Mouse (Mus musculus) limb, embryonic 15.5 days (tissue): ENCODE results near the gene Hnrnpa0. TPM values are rescaled to one million over a fixed set of nuclear protein-coding genes. Genes with fewer than 3 reads are reported as not detected.

ENCODE experiments used
- ATAC-seq: fragments of 200-750 bp; cut with Nextera tagmentation; 2 replicates; pipeline ENCODE4 v1.8.0; 2017; ENCODE audit warnings: low read depth, moderate TSS enrichment; ENCODE audit not compliant: insufficient number of reproducible peaks, low FRiP score, low TSS enrichment
- H3K27ac ChIP-seq: fragments of 300-500 bp; sonication (generic); 2 replicates; pipeline ENCODE4 v1.5.1; 2015; ENCODE audit warnings: moderate library complexity, mild to moderate bottlenecking, inconsistent platforms
- H3K27me3 ChIP-seq: fragments of 300-500 bp; sonication (generic); 2 replicates; pipeline ENCODE4 v1.6.1; 2015; ENCODE audit warnings: inconsistent platforms
- H3K36me3 ChIP-seq: fragments of 300-500 bp; sonication (generic); 2 replicates; pipeline ENCODE4 v1.6.1; 2015; ENCODE audit warnings: inconsistent platforms
- H3K4me1 ChIP-seq: fragments of 300-500 bp; sonication (generic); 2 replicates; pipeline ENCODE4 v1.6.1; 2015; ENCODE audit warnings: inconsistent platforms
- H3K4me2 ChIP-seq: fragments of 300-500 bp; sonication (generic); 2 replicates; pipeline ENCODE4 v1.6.1; 2015; ENCODE audit warnings: mild to moderate bottlenecking, inconsistent platforms
- H3K4me3 ChIP-seq: fragments of 300-500 bp; sonication (generic); 2 replicates; pipeline ENCODE4 v1.5.1; 2015; ENCODE audit warnings: mild to moderate bottlenecking, inconsistent platforms
- H3K9ac ChIP-seq: fragments of 300-500 bp; sonication (generic); 2 replicates; pipeline ENCODE4 v1.6.1; 2015; ENCODE audit warnings: inconsistent platforms
- H3K9me3 ChIP-seq: fragments of 300-500 bp; sonication (generic); 2 replicates; pipeline ENCODE4 v1.6.1; 2016; ENCODE audit warnings: inconsistent platforms
- WGBS: fragments of 180-500 bp; shearing (Covaris S2); methylation state at CpG from one replicate; pipeline ENCODE4 v1.1.7; 2015; 5-methylcytosine and 5-hydroxymethylcytosine counted together
- polyA plus RNA-seq: library from polyadenylated mRNA; unstranded; fragments of >200 nt; fragmentation: Nextera tagmentation; extraction: Ambion mirVana; gene quantifications from 2 replicates; pipeline ENCODE4 v1.2.1, GENCODE M21; 2015

Hnrnpa0 gene
- polyA plus RNA-seq, 1 experiment from 2014 or later: 31.7 TPM

DNA sequence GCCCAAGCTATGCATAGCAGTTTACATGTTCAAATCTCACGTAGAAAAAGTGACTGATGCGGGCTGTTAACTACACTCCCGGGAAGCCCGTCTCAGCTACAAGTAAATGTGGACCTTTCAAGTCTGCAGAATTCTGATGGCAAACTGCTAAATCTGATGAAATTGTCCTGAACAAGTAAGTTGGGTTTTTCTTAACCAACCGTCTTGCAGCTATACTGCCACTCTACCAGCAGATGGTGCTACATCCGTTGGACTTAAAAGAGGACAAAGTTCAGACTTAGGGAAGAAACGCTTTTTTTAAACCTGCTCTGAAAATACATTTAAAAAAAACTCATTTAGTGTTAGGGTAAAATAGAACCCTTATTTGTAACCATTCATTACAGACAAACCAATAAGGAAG lies 2.2 kb downstream of the Hnrnpa0 start:
- H3K36me3 ChIP-seq: 0 out of 2 replicates have a peak, but pooled peaks cover 2% of the 10 kb centered on the region
- H3K9ac ChIP-seq: no peak overlapping the region
- H3K9me3 ChIP-seq: no peaks in the 10 kb centered on the region
- 21% methylated on average over 7 of the region's 7 CpGs for WGBS
- peaks cover 13% of the 10 kb centered on the region; the same call in 1 of the 2 replicates for H3K4me1 ChIP-seq
- H3K27ac ChIP-seq: no peak overlapping the region
- no peak for ATAC-seq
- peak overlapping the region; percentile 41 for H3K4me2 ChIP-seq
- no peaks in the 10 kb centered on the region for H3K27me3 ChIP-seq
- H3K4me3 ChIP-seq: peak overlapping the region; percentile 23

DNA sequence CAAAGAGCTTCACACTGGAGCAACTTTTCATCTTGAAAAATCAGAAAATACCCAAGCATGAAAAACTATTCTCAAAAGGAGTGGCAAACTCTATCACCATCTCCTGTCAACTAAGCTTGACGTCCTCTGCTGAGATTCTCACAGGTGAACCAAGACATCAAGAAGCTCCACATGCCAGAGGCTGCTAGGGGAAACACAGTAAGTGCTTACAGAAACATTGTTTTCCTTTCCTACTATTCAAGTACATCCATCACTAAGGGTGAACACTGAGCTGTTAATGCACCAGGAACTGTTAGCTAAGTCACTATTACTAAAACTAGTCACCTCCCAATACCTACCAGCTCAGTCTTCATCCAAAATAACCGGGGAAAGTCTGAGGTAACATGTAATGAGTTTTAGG lies 3.4 kb downstream of the Hnrnpa0 start:
- H3K9ac ChIP-seq: no peak overlapping the region
- WGBS: 50% methylated on average over 2 of the region's 2 CpGs

DNA sequence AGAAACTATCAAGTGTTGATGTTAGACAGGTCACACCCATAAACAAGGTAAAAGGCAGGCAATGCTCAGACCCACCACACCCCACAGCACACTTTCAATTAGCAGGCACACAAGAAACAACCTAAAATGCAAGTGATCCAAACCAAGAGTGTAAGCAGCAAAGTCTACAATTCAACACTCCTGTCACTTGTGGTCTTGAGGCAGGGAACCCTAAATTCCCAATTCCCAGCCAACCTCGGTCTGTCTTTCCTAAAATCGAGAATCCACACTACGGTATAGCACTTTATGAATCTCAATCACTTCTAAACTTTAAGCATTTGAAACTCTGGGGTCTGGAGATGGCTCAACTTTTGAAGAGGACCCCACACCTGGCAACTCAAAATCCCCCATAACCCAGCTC lies 4.1 kb downstream of the Hnrnpa0 start:
- WGBS: 82% methylated on average over 3 of the region's 3 CpGs
- Histone ChIP-seq H3K4me1 (peaks cover 10% of the 10 kb centered on the region; the same call in 1 of the 2 replicates), H3K36me3 (0 out of 2 replicates have a peak, but pooled peaks cover 2% of the 10 kb centered on the region), H3K9ac (no peak overlapping the region), H3K27ac (no peak overlapping the region), H3K4me2 (no peak overlapping the region), H3K27me3 (no peaks in the 10 kb centered on the region), H3K4me3 (no peak overlapping the region), H3K9me3 (no peaks in the 10 kb centered on the region)
- no peak for ATAC-seq

More for the DNA sequence above, 3.4 kb downstream of the Hnrnpa0 start:
- Histone ChIP-seq H3K27ac (no peak overlapping the region), H3K9me3 (no peaks in the 10 kb centered on the region), H3K27me3 (no peaks in the 10 kb centered on the region), H3K4me2 (no peak overlapping the region), H3K4me3 (no peak overlapping the region), H3K36me3 (0 out of 2 replicates have a peak, but pooled peaks cover 2% of the 10 kb centered on the region), H3K4me1 (peaks cover 13% of the 10 kb centered on the region; the same call in 1 of the 2 replicates)
- no peak for ATAC-seq

DNA sequence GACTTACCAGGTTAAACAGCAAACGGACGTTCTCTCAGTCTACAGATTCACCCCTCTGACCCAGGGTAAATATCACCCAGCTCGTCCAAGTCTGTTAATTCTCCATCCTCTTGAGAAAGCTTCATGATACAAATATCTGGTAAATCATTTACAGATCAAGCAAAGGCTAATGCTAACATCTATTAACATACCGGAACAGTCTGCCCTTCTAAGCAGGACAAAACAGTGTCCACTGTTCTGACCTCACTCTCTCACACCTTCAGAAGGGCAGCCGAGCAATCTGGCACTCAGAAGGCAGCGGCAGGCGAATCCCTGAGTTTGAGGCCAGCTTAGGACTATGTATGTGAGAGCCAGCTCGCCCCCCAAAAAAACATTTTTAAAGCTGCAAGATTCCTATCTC lies 5.0 kb downstream of the Hnrnpa0 start:
- H3K9me3 ChIP-seq: no peaks in the 10 kb centered on the region
- H3K27ac ChIP-seq: no peak overlapping the region
- ATAC-seq: no peak
- H3K4me2 ChIP-seq: no peak overlapping the region
- no peaks in the 10 kb centered on the region for H3K27me3 ChIP-seq
- H3K4me3 ChIP-seq: no peak overlapping the region
- peaks cover 10% of the 10 kb centered on the region; the same call in 1 of the 2 replicates for H3K4me1 ChIP-seq
- 73% methylated on average over 8 of the region's 8 CpGs for WGBS
- no peak overlapping the region for H3K9ac ChIP-seq
- 0 out of 2 replicates have a peak, but pooled peaks cover 2% of the 10 kb centered on the region for H3K36me3 ChIP-seq

DNA sequence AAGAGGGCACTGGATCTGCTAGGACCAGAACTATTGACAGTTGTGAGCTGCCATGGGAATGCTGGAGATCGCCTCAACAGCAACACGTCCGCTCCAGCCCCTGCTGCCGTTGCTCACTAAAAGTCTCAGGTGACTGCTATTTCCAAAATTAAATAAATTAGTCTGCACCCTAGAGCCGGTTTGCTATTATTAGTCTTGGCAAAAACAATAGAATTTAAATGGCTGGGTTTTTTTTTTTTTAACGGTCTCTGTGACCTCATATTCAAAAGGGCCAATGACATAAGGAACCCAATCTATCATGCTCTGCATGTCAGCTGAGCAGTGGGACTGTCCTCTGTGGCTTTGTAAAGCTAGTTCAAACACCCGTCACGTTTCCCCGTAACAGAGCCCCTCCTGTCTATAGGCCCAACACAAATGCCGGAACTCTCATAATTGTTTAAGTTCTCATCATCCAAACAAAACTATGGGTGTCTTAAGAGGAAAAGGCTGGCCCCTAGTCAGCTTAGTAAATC lies 5.5 kb downstream of the Hnrnpa0 start:
- Histone ChIP-seq H3K9me3 (no peaks in the 10 kb centered on the region), H3K4me3 (no peak overlapping the region), H3K4me2 (no peak overlapping the region), H3K27ac (no peak overlapping the region), H3K9ac (no peak overlapping the region), H3K27me3 (no peaks in the 10 kb centered on the region), H3K36me3 (0 out of 2 replicates have a peak, but pooled peaks cover 2% of the 10 kb centered on the region), H3K4me1 (peaks cover 10% of the 10 kb centered on the region; the same call in 1 of the 2 replicates)
- ATAC-seq: no peak
- WGBS: 55% methylated on average over 10 of the region's 10 CpGs

DNA sequence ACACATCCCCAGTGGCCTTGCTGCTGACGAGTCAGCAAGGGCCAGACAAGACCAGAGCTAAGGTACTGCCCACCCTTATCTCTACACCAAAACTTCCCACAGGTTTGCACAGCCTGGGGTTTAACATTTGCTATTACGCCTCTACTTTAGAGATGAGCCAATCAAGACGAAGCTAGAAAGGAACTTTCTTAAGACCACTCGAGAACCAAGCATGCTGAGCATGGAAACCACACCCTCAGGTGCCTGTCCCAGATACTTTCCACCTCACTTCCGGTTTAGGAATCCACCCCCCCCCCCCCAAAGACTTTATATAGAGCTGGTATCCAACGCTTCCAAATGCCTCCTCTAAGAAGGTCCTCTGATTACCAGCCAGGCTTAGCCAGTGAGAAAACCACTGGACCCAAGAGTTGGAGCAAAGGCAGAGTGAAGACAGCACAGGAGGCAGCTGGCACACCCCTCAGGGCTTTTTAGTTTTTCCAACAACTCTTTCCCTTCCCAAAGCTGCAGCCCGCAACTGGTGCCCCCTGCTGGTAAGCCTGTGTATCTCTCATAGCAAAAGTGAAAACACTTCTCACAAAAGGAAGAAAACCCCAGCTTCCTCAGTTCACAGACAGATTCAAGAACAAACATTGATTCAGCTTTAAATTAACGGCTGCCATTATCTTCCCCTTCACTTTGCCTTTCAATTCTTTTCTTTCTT lies 10.9 kb downstream of the Hnrnpa0 start:
- Histone ChIP-seq H3K4me2 (no peak overlapping the region), H3K27me3 (no peaks in the 10 kb centered on the region), H3K4me1 (peaks cover 11% of the 10 kb centered on the region), H3K9me3 (no peaks in the 10 kb centered on the region), H3K36me3 (no peaks in the 10 kb centered on the region), H3K27ac (no peak overlapping the region), H3K4me3 (no peak overlapping the region), H3K9ac (no peak overlapping the region)
- ATAC-seq: no peak
- 63% methylated on average over 8 of the region's 8 CpGs for WGBS

DNA sequence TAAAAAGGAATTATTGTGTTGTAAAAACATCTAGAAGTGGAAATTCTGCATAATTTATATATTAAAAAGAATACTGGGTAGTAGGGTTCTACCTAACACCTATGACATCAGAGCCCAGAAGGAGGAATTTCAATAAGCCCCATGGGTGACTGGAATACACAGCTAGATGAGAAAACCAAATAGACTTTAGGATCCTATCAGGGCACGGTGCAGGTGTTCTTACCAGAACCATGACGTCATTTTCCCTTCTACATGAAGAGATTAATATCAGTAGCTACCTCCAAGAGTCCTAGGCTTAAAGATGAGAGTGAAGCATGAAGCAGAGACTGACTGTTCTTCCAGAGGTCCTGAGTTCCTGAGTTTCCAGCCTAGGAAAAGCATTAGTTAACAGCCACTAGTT lies 11.6 kb downstream of the Hnrnpa0 start:
- H3K27me3 ChIP-seq: no peaks in the 10 kb centered on the region
- no peak for ATAC-seq
- H3K4me2 ChIP-seq: no peak overlapping the region
- no peak overlapping the region for H3K4me3 ChIP-seq
- H3K9me3 ChIP-seq: no peaks in the 10 kb centered on the region
- H3K4me1 ChIP-seq: peaks cover 18% of the 10 kb centered on the region
- 68% methylated on average over 2 of the region's 2 CpGs for WGBS
- H3K36me3 ChIP-seq: no peaks in the 10 kb centered on the region
- no peak overlapping the region for H3K27ac ChIP-seq
- no peak overlapping the region for H3K9ac ChIP-seq

DNA sequence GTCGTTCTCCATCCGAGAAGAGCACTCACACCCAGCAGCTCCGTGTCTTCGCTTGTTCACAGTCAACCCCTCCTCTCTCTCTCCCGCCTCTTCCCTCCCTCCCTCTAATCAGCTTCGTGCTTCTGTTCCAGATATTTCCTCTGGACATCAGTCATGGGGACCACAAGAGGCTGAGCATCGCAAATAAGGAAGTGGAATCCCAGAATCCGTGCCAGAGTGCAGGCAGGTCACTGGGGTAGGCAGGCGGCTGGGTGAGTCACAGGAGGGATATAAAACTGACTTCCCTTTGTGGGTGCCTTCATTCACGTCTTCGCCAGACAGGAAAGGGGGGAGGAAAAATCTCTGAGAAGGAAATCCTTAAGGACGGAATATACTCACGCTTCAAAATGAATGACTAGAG lies 13.1 kb downstream of the Hnrnpa0 start:
- Histone ChIP-seq H3K36me3 (no peaks in the 10 kb centered on the region), H3K27ac (no peak overlapping the region), H3K4me1 (peaks cover 23% of the 10 kb centered on the region), H3K27me3 (no peaks in the 10 kb centered on the region), H3K9me3 (no peaks in the 10 kb centered on the region), H3K4me3 (no peak overlapping the region), H3K9ac (no peak overlapping the region), H3K4me2 (no peak overlapping the region)
- WGBS: 26% methylated on average over 13 of the region's 13 CpGs
- ATAC-seq: no peak

DNA sequence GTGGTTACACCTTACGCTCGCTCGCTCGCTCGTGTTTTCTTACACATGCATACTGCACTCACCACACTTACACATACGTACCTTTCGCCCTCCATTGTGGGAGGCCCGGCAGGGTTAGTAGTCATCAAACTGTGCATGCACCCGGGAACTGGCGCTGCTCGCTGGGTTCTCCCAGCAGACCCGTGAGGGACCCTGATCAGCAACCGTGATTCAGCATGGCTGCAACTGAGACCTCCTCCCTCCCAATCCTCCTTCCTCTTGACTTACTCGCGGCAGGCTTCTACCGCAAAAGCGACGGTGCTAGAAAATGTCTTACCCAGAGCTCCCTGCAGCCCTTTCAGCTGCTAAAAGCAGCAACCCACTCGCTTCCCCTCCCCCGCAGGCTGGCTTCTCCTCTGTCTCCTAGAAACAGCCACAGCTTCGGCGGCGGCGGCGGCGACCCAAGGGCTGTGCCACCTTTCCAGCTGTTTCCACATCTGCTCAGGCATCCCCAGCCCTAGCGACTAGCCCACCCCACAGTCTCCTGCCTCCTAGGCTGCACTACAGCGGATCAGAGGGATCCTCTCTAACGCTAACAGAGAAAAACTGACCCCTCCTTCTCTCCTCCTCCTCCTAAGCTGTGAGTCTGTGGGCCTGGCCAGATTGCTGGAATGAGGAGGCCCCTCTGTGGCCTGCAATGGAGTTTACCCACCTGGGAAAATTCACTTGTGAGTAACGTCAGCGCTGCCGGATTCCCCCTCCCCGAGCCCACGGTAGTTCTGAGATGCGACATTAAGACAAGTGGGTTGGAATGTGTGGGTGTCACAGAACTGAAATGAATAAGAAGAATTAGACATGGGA lies 15.1 kb downstream of the Hnrnpa0 start, which contains the start of gene Klhl3:
Gene Klhl3 (minus strand): TSS at position 532 of the 840 bp plus-strand sequence.
- H3K9me3 ChIP-seq: no peaks in the 10 kb centered on the region
- peak within 1 kb of the TSS; percentile 45 for H3K9ac ChIP-seq
- H3K27me3 ChIP-seq: no peaks in the 10 kb centered on the region
- H3K4me3 ChIP-seq: peak within 1 kb of the TSS; percentile 55
- no peaks in the 10 kb centered on the region for H3K36me3 ChIP-seq
- ATAC-seq: peak; percentile 67; the same call in 1 of the 2 replicates
- peaks cover 25% of the 10 kb centered on the region for H3K4me1 ChIP-seq
- WGBS: under 1% methylated on average over 35 of the region's 35 CpGs
- H3K27ac ChIP-seq: peak within 1 kb of the TSS; percentile 78
- peak within 1 kb of the TSS; percentile 86 for H3K4me2 ChIP-seq

DNA sequence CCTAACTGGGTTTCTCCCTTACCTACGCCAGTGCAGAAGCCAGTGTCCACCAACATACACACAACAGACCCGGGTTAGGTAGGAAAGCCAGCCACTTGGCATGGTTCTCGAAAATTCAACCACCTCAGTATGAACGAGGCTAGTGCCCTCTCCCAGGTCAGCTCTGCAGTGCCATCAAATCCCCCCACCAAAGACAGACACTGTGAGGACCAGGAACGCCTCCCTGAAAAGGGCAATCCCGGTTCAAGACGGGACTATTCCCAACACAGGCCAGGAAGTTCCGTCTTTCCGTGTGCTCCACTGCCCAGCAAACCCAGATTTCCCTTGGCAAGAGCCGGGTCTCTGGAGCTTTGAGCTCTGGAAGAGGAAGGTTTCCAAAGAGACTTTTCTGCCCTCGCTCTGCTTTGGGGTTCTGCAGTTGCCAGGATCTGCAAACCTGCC lies 15.7 kb downstream of the Hnrnpa0 start:
- H3K4me1 ChIP-seq: peaks cover 25% of the 10 kb centered on the region
- H3K27me3 ChIP-seq: no peaks in the 10 kb centered on the region
- H3K9ac ChIP-seq: peak overlapping the region; percentile 45
- WGBS: 15% methylated on average over 11 of the region's 11 CpGs
- H3K27ac ChIP-seq: peak overlapping the region; percentile 78
- no peaks in the 10 kb centered on the region for H3K36me3 ChIP-seq
- H3K9me3 ChIP-seq: no peaks in the 10 kb centered on the region
- no peak for ATAC-seq
- peak overlapping the region; percentile 55 for H3K4me3 ChIP-seq
- peak overlapping the region; percentile 86 for H3K4me2 ChIP-seq

DNA sequence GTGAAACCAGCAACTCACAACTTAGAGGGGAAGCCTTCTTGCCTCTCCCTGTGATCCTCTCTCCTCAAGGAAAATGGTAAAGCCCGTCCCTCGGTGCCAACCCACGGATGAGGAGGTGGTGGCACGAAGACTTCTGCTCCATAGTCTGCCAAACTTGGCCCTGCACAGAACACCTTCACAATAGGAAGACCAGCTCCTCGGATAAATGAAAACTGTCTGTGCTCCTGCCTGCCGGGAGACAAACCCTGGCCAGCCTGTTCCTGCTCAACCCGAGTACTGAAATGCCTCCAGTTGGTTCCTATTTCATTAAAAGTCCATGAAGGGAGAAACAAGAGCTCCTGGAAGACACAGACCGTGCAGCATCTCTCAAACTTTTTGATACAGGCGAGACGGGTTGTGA lies 16.2 kb downstream of the Hnrnpa0 start:
- 57% methylated on average over 10 of the region's 10 CpGs for WGBS
- ATAC-seq: no peak
- Histone ChIP-seq H3K4me3 (peak overlapping the region; percentile 55), H3K4me1 (peaks cover 25% of the 10 kb centered on the region), H3K36me3 (no peaks in the 10 kb centered on the region), H3K4me2 (peak overlapping the region; percentile 86), H3K9me3 (no peaks in the 10 kb centered on the region), H3K9ac (peak overlapping the region; percentile 45; the same call in 1 of the 2 replicates), H3K27ac (no peak overlapping the region), H3K27me3 (no peaks in the 10 kb centered on the region)
